Mouse (Mus musculus) hindbrain, embryonic 10.5 days (tissue): ENCODE data around the gene Klk1b21. TPM values are rescaled to one million over a fixed set of nuclear protein-coding genes. Genes with fewer than 3 reads are reported as not detected.
"Not testable (repeated sequence)": the region's sequence is repeated elsewhere in the genome, so short reads cannot be mapped to it uniquely, and the experiment has no call there.

Experiments
- DNase-seq: peaks from one replicate; pipeline ENCODE4 v3.0.0-alpha.2; 2017; ENCODE audit warnings: low spot score
- H3K27ac ChIP-seq: fragments of 300-500 bp; sonication (generic); 2 replicates; pipeline ENCODE4 v1.5.1; 2016; ENCODE audit warnings: mild to moderate bottlenecking, moderate library complexity
- H3K27me3 ChIP-seq: fragments of 300-500 bp; sonication (generic); 2 replicates; pipeline ENCODE4 v1.6.1; 2016; ENCODE audit warnings: mild to moderate bottlenecking; ENCODE audit not compliant: poor library complexity, insufficient read depth, severe bottlenecking
- H3K36me3 ChIP-seq: fragments of 300-500 bp; sonication (generic); 2 replicates; pipeline ENCODE4 v1.6.1; 2016; ENCODE audit warnings: mild to moderate bottlenecking, moderate library complexity
- H3K4me1 ChIP-seq: fragments of 300-500 bp; sonication (generic); replicated peaks from 2 replicates; pipeline ENCODE4 v1.6.1; 2016; ENCODE audit warnings: mild to moderate bottlenecking
- H3K4me3 ChIP-seq: fragments of 300-500 bp; sonication (generic); 2 replicates; pipeline ENCODE4 v1.5.1; 2016; ENCODE audit warnings: mild to moderate bottlenecking, moderate library complexity
- H3K9me3 ChIP-seq: fragments of 300-500 bp; sonication (generic); 2 replicates; pipeline ENCODE4 v1.6.1; 2016; ENCODE audit warnings: mild to moderate bottlenecking, moderate library complexity
- WGBS: fragments of 180-500 bp; shearing (Covaris S2); methylation state at CpG from one replicate; pipeline ENCODE4 v1.1.7; 2016; 5-methylcytosine and 5-hydroxymethylcytosine counted together
- polyA plus RNA-seq: library from polyadenylated mRNA; unstranded; fragments of >200 nt; fragmentation: Nextera tagmentation; extraction: Ambion mirVana; gene quantifications from 2 replicates; pipeline ENCODE4 v1.2.1, GENCODE M21; 2016

Gene Klk1b21
- not detected in 2 replicates for polyA plus RNA-seq

GRCm38 (mm10) chr7:44102028-44102427 is at the start of gene Klk1b21:
Klk1b21 (plus strand) TSS chr7:44102328.
- not testable (repeated sequence) for H3K36me3 ChIP-seq, H3K4me1 ChIP-seq, H3K9me3 ChIP-seq, H3K27ac ChIP-seq, H3K4me3 ChIP-seq, DNase-seq, H3K27me3 ChIP-seq
- WGBS = 85% methylated on average over 3 of the region's 3 CpGs

GRCm38 (mm10) chr7:44072117-44072516 is 30.0 kb upstream of the Klk1b21 start:
- no peaks in the 10 kb centered on the region for H3K36me3 ChIP-seq
- no peak overlapping the region for H3K4me3 ChIP-seq
- no peak for DNase-seq
- H3K4me1 ChIP-seq = no peaks in the 10 kb centered on the region
- H3K9me3 ChIP-seq = no peaks in the 10 kb centered on the region
- WGBS = 83% methylated on average over 2 of the region's 2 CpGs
- no peak overlapping the region for H3K27ac ChIP-seq
- H3K27me3 ChIP-seq = no peaks in the 10 kb centered on the region

- Histone ChIP-seq H3K9me3 (peaks cover 12% of the 10 kb centered on the region; the same call in 1 of the 2 replicates), H3K4me1 (no peaks in the 10 kb centered on the region), H3K27me3 (no peaks in the 10 kb centered on the region), H3K27ac (no peak overlapping the region), H3K36me3 (no peaks in the 10 kb centered on the region), H3K4me3 (no peak overlapping the region)
- WGBS = 79% methylated on average over 1 of the region's 1 CpGs
- no peak for DNase-seq
These were observed 24.4 kb upstream of the Klk1b21 start for GRCm38 (mm10) chr7:44077703-44078102.

GRCm38 (mm10) chr7:44096111-44096510 is 6.0 kb upstream of the Klk1b21 start:
- DNase-seq = no peak
- no peaks in the 10 kb centered on the region for H3K9me3 ChIP-seq
- H3K36me3 ChIP-seq = no peaks in the 10 kb centered on the region
- 85% methylated on average over 1 of the region's 1 CpGs for WGBS
- H3K4me1 ChIP-seq = no peaks in the 10 kb centered on the region
- H3K4me3 ChIP-seq = no peak overlapping the region
- no peaks in the 10 kb centered on the region for H3K27me3 ChIP-seq
- no peak overlapping the region for H3K27ac ChIP-seq

GRCm38 (mm10) chr7:44112373-44112772 is 10.2 kb downstream of the Klk1b21 start, which contains the start of gene Klk1b22:
Klk1b22 (plus strand) TSS chr7:44112673.
- Histone ChIP-seq H3K9me3 (no peaks in the 10 kb centered on the region), H3K36me3 (no peaks in the 10 kb centered on the region), H3K4me1 (no peaks in the 10 kb centered on the region), H3K4me3 (no peak within 1 kb of the TSS), H3K27me3 (no peaks in the 10 kb centered on the region), H3K27ac (no peak within 1 kb of the TSS)
- DNase-seq = no peak
- 70% methylated on average over 4 of the region's 4 CpGs for WGBS

GRCm38 (mm10) chr7:44123445-44123844 is 21.3 kb downstream of the Klk1b21 start:
- 96% methylated on average over 6 of the region's 6 CpGs for WGBS

GRCm38 (mm10) chr7:44136467-44136866 is 34.3 kb downstream of the Klk1b21 start, which contains the start of gene Klk1b16:
Klk1b16 (plus strand) TSS chr7:44136767.
- no peaks in the 10 kb centered on the region for H3K4me1 ChIP-seq
- no peak within 1 kb of the TSS for H3K4me3 ChIP-seq
- WGBS = 95% methylated on average over 3 of the region's 3 CpGs
- no peaks in the 10 kb centered on the region for H3K27me3 ChIP-seq
- no peaks in the 10 kb centered on the region for H3K9me3 ChIP-seq
- no peak for DNase-seq
- H3K36me3 ChIP-seq = no peaks in the 10 kb centered on the region
- H3K27ac ChIP-seq = no peak within 1 kb of the TSS

More at GRCm38 (mm10) chr7:44123445-44123844, 21.3 kb downstream of the Klk1b21 start:
- no peak for DNase-seq
- Histone ChIP-seq H3K27me3 (no peaks in the 10 kb centered on the region), H3K4me1 (no peaks in the 10 kb centered on the region), H3K9me3 (0 out of 2 replicates have a peak, but pooled peaks cover 2% of the 10 kb centered on the region), H3K4me3 (no peak overlapping the region), H3K36me3 (no peaks in the 10 kb centered on the region), H3K27ac (no peak overlapping the region)

Other genes starting within 250 kb of the Klk1b21 start
- gene Klk4, start 221.2 kb upstream of the Klk1b21 start, polyA plus RNA-seq = 0.41 TPM in 1 of 2 replicates, not detected in the other
- gene Klk15, start 168.6 kb upstream of the Klk1b21 start, polyA plus RNA-seq = not detected in 2 replicates
- not detected in 2 replicates for gene Klk1b8, start 151.7 kb upstream of the Klk1b21 start, polyA plus RNA-seq
- gene Klk1b1, start 135.6 kb upstream of the Klk1b21 start, polyA plus RNA-seq = not detected in 2 replicates
- not detected in 2 replicates for gene Klk1b9, start 126.3 kb upstream of the Klk1b21 start, polyA plus RNA-seq
- not detected in 2 replicates for gene Klk1b11, start 106.5 kb upstream of the Klk1b21 start, polyA plus RNA-seq
- not detected in 2 replicates for gene Klk1b26, start 90.2 kb upstream of the Klk1b21 start, polyA plus RNA-seq
- not detected in 2 replicates for gene Klk1b27, start 50.0 kb upstream of the Klk1b21 start, polyA plus RNA-seq
- not detected in 2 replicates for gene Klk1b22, start 10.3 kb downstream of the Klk1b21 start, polyA plus RNA-seq
- gene Klk1b16, start 34.4 kb downstream of the Klk1b21 start, polyA plus RNA-seq = not detected in 2 replicates
- not detected in 2 replicates for gene Klk1b24, start 85.9 kb downstream of the Klk1b21 start, polyA plus RNA-seq
- gene Klk1b3, start 95.9 kb downstream of the Klk1b21 start, polyA plus RNA-seq = not detected in 2 replicates
- gene Klk1b4, start 105.1 kb downstream of the Klk1b21 start, polyA plus RNA-seq = not detected in 2 replicates
- not detected in 2 replicates for gene Klk1b5, start 113.6 kb downstream of the Klk1b21 start, polyA plus RNA-seq
- gene Klk1, start 123.0 kb downstream of the Klk1b21 start, polyA plus RNA-seq = not detected in 2 replicates
- 0.10 TPM in 1 of 2 replicates, not detected in the other for gene Gm36864, start 133.8 kb downstream of the Klk1b21 start, polyA plus RNA-seq
- gene 1700028J19Rik, start 144.4 kb downstream of the Klk1b21 start, polyA plus RNA-seq = 1.0 and 1.5 TPM in 2 replicates
- gene 2410002F23Rik, start 144.4 kb downstream of the Klk1b21 start, polyA plus RNA-seq = 173 and 174 TPM in 2 replicates
- gene Acp4, start 155.1 kb downstream of the Klk1b21 start, polyA plus RNA-seq = 0.09 and 0.12 TPM in 2 replicates
- gene Gm15517, start 159.1 kb downstream of the Klk1b21 start, polyA plus RNA-seq = not detected in 2 replicates
- 1.8 and 2.1 TPM in 2 replicates for gene Clec11a, start 204.6 kb downstream of the Klk1b21 start, polyA plus RNA-seq
- 1.2 and 4.6 TPM in 2 replicates for gene Shank1, start 207.9 kb downstream of the Klk1b21 start, polyA plus RNA-seq